Mouse (Mus musculus) ovary, postnatal 10 days (tissue): Measurements from ENCODE around the gene Otoa.

ENCODE experiments used
- DNase-seq: peaks from one replicate; pipeline ENCODE4 v3.0.0; 2022; ENCODE audit warnings: low spot score

Otoa gene

GRCm38 (mm10) chr7:121081350-121081749 lies at the start of gene Otoa:
Gene Otoa, plus strand, starts transcription at chr7:121081650.
- no peak for DNase-seq

DNA sequence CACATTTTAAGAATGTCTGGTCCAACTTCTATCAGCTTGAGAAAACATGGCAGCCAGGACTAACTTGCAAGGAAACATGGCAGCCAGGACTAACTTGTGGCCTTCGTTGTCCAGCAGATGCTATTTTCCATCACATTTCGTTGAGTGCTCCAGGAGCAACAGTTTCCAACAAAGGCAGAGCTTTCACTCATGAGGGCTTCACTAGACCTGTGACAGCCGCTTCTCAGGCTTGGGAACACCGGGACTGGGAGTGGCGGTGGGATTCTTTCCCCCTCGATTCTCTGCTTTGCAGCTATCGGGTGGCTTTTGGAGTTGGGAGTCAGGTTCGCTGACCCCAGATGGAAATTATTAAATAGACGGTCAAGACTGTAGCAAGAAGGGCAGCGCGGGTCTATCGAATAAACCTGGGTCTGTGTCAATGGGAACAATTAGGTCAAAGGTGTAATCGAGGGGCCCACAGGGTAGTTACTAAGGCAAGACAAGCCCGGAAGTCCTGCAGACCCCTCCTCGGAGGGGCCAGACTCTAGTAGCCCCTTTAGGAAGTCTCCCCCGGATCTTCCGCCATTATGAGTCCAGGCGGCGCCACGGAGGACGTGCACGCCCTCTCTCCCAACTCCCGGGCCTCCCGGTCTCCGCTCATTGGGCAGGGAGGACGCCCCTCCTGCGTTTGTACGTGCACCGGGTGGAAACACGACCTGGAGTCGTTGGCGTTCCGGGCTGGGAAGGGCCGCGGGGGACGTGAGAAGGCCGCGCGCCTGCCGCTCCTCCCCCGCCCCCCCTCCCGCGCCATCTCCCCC lies 47.4 kb upstream of the Otoa start, which contains the start of gene Mettl9:
Mettl9 (plus strand) TSS at position 590 of the 797 bp plus-strand sequence.
- peak; percentile 96 for DNase-seq

GRCm38 (mm10) chr7:121034701-121035141 lies 46.7 kb upstream of the Otoa start:
- peak; percentile 69 for DNase-seq

- peak; percentile 24 for DNase-seq
Measured at GRCm38 (mm10) chr7:121035161-121035721, 46.2 kb upstream of the Otoa start.

- DNase-seq, result no peak
Measured at GRCm38 (mm10) chr7:121040595-121040994, 40.9 kb upstream of the Otoa start.

DNA sequence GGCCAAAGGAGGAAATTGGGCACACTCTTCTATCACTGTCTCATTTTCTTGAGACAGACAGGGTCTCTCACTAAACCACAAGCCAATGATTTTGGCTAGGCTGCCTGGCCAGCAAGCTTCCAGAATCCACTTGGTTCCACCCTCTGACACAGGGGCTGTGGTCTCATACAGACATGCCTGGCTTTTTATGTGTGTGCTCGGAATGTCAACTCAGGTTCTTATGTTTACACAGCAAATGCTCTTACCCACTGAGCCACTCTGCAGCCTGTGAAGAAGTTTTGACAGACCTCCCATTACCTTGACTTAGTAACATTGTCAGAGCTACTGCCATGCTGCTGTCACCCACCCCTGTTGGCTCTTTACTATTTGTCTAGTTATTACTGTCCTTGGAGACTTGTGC lies 39.5 kb upstream of the Otoa start:
- no peak for DNase-seq

DNA sequence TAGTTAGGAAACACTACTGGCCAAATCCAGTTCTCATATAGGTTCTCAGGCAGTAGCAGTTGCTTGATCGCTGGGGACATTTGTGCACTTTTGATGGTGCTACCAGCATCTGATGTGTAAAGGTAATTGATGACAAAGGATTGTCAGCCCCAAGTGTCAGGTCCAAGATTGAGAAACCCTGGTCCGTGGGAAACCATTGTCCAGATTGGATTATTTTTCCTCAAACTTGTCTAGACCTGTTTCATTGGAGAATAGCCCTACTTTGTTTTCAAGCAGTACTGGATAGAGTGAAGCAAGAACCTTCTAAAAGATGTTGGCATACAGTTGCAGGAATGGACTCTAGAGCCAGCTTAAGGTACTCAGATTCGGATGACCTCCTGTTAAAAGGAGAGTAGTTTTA lies 38.4 kb upstream of the Otoa start:
- no peak for DNase-seq

- DNase-seq, result no peak
Measured at GRCm38 (mm10) chr7:121043510-121043909, 37.9 kb upstream of the Otoa start.

- DNase-seq, result no peak
Measured at GRCm38 (mm10) chr7:121044251-121044650, 37.2 kb upstream of the Otoa start.

GRCm38 (mm10) chr7:121045671-121046453 lies 35.6 kb upstream of the Otoa start:
- no peak for DNase-seq

- DNase-seq, result no peak
Measured at GRCm38 (mm10) chr7:121047624-121048023, 33.8 kb upstream of the Otoa start.

DNA sequence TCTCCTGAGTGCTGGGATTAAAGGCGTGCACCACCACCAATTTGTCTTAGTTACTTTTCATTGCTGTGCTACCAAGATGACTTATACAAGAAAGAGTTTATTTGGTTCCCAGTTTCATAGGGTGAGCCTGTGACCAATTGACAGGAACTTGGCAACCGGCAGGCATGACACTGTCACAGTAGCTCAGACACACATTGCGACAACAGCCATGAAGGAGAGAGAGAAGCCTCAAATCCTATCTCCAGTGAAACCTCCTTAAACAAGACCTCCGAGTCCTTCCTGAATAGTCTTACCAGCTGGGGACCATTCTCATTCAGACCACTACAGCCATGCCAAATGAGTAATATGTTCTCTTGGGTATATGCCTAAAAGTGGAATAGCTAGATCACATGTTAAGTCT lies 28.4 kb upstream of the Otoa start:
- DNase-seq, result no peak

- no peak for DNase-seq
Measured at GRCm38 (mm10) chr7:121059477-121060218, 21.8 kb upstream of the Otoa start.

DNA sequence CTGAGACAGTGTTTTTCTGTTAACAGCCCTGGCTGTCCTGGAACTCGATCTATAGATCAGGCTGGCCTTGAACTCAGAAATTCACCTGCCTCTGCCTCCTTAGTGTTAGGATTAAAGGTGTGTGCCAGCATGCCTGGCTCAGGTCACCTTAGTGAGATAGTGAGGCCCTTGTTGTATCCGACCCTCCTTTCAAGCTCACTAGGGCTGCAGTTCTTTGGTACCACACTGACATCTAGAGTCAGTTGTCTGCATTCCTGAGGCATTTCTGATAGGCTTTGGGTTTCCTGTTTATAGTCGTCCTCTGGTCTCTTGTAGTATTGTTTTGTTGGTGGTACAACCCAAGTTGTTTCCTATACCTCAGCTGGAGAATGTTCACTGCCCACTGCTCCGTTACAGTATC lies 17.1 kb upstream of the Otoa start:
- DNase-seq, result no peak

DNA sequence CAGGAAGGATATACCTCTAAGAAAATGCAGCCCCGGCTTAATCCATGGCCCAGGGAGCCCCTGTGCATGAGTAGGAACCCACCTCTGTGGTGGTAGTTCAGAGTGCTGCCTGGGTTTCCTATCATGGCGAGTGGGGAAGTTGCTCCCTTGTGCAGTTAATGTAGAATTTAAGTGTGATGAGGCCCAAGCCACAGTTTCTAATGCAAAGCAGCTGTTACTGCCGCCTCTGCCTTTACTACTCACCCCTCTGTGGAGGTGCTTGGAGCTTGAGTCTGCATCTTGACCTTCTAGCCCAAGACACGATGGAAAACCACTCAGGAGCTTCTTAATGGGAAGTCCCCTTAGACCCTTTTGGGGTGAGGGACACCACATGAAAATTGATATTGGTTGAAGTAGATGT lies 10.2 kb upstream of the Otoa start:
- no peak for DNase-seq

- no peak for DNase-seq
Measured at GRCm38 (mm10) chr7:121072506-121072905, 8.9 kb upstream of the Otoa start.

GRCm38 (mm10) chr7:121074281-121074680 lies 7.2 kb upstream of the Otoa start, which contains the start of gene Igsf6:
Gene Igsf6, minus strand, starts transcription at chr7:121074572.
- DNase-seq, result no peak

DNA sequence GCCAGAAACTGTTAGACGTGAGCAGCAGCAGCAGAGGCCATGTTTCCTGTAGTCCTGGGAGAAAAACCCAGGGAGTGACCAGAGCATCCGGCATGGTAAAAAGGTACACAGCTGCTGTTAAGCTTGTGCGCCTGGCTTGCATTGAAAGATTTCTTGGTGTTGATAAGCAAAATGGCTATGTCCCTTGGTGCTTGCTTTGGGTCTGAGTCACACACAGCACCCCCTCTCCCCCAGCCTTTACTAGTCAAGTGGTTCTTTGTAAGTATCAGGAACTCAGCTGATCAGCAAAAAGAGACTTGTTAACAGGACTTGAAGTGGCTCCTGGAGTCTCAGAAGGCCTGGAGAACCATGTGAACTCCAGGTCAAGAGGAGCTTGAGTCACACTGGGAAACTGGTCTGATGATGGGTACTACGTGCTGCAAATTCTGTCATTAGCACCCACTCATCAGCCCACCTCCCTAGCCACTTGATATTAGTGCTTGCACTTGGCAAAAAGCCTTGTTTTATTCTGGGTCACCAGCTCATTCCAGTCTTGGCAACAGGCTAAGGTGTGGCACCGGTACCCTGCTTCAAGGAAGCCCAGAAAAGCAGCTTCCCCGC lies 6.5 kb upstream of the Otoa start:
- no peak for DNase-seq

DNA sequence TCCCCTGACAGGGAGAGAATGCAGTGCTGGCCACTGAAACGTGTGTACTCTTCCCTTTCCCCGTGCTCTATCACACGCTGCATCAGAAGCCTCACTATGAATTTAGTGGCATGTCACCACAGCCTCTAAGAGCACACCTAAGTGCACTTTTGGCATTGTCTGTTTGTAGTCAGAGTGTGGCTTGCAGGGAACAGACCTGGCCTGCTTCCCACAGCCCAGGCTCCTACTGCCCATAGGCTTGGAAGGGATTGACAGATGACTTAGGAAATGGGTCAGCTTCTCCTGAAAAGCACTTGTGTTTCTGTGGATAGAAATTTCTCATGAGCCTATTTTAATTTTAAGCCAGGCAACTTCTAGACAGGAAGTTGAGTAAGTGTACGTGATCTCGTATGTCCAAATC lies 6.0 kb upstream of the Otoa start:
- no peak for DNase-seq

- DNase-seq, result no peak
Measured at GRCm38 (mm10) chr7:121077311-121077710, 4.1 kb upstream of the Otoa start.

- peak; percentile 9 for DNase-seq
Measured at GRCm38 (mm10) chr7:121077829-121078228, 3.6 kb upstream of the Otoa start.

DNA sequence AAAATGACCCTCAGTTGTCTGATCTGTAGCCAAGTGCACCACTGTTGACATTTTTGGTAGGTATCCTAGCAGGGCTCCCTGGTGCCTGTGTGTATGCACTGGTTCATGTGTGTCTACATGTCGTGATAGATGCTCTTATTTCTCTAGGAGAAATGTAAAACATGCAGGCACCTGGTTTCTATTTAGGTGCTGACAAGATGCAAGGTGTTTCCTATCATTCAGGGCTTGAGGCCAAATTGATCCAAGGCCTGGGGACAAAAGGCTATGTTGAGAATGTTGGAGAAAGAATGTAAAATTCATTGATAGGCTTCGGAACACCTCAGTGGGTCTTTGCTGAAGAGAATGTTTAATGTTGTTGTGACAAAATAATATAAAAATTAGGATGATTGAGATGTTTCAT lies 366 bp downstream of the Otoa start:
- no peak for DNase-seq
